Mouse (Mus musculus): Measurements from ENCODE around the gene Serbp1. TPM values are rescaled to one million over a fixed set of nuclear protein-coding genes. Genes with fewer than 3 reads are reported as not detected.

The Serbp1 gene
- total and polyA plus RNA-seq, 3 experiments = 53.6 to 227 (median 196) TPM

DNA sequence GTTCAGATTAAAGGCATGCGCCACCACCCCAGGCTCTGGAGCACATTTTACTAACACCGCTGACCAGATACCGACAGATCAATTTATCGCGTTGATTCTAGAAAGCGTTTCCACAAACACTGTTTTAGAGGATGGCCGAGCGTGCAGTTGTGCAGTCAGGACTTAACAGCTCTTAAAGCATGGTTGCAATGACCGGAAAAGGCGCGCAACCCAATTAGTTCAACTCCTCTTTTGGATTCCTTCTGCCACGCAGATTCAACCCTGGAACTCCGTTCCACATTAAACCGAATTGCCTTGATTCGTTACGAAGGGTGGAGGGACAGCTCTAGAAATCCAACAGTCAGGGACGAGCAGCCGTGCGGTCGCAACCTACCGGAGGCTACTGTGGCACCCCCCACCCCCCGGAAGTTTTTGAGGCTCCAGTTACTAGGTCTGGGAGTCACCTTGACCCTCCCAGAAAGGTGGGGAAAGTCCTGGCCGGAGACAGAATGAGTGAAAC is 28.2 kb downstream of the Serbp1 start:
- Histone ChIP-seq H3K36me3 (ENCODE audit: control insufficient read depth, insufficient read depth, low read length) (peaks cover 13% of the 10 kb centered on the region), H3K79me2 (replicated peaks; ENCODE audit: control insufficient read depth, insufficient read depth, low read length) (peaks cover 2% of the 10 kb centered on the region; the same call in 1 of the 2 replicates), H3K27me3 (ENCODE audit: control insufficient read depth, insufficient read depth, low read length) (no peaks in the 10 kb centered on the region), H3K9ac (ENCODE audit: low read depth, low read length) (peak overlapping the region; percentile 43), H3K27ac (peak overlapping the region; percentile 88), H3K4me1 (ENCODE audit: control insufficient read depth, insufficient read depth, low read length) (peaks cover 7% of the 10 kb centered on the region), H3K4me3 (peak overlapping the region; percentile 75)
- WGBS = under 1% methylated on average over 23 of the region's 23 CpGs
- TF ChIP-seq CTCF (IDR thresholded peaks at IDR 0.05) (no peak), EP300 (IDR thresholded peaks at IDR 0.05; ENCODE audit: insufficient read depth, low read depth, low read length) (no peak), POLR2A (IDR thresholded peaks at IDR 0.05; ENCODE audit: insufficient read depth, low read depth, low read length) (no peak)
- intact Hi-C loops (cut with DNase I) = loop anchor here (2.0 to 10.0 kb wide), 6 partner anchors 37 to 731 kb away; partner anchors contain the start of genes Gadd45a, Gng12 and Mad2l1
- no peak for DNase-seq

DNA sequence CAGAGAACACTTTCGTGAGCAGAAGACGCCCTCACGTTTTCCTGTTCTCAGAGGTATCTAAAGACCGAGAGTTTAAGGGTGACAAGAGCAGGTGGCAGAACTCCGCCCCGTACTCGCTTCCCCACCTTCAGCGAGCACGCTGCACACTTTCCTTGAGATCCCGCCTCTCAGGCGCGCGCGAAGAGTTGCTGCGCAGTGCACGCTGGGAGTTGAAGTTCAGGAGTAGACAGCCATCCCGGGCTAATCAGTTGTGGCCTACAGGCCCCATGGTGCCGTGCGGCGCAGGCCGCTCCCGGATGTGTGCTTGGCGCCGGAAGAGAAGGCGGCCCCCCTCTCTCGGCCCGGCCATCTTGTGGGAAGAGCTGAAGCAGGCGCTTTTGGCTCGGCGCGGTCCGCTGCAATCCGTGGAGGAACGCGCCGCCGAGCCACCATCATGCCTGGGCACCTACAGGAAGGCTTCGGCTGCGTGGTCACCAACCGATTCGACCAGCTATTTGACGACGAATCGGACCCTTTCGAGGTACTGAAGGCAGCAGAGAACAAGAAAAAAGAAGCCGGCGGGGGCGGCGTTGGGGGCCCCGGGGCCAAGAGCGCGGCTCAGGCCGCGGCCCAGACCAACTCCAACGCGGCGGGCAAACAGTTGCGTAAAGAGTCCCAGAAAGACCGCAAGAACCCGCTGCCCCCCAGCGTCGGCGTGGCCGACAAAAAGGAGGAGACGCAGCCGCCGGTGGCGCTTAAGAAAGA is 28.9 kb downstream of the Serbp1 start:
- intact Hi-C loops (cut with DNase I) = loop anchor here (2.0 to 10.0 kb wide), 6 partner anchors 38 to 732 kb away; partner anchors contain the start of genes Gadd45a, Gng12 and Mad2l1
- DNase-seq = peak; percentile 93 to 98
- peak overlapping the region; percentile 75 for H3K4me3 ChIP-seq
- peak overlapping the region; percentile 91 for H3K27ac ChIP-seq
- TF ChIP-seq POLR2A (IDR thresholded peaks at IDR 0.05; ENCODE audit: insufficient read depth, low read depth, low read length) (peak; percentile 88), CTCF (IDR thresholded peaks at IDR 0.05) (no peak), EP300 (IDR thresholded peaks at IDR 0.05; ENCODE audit: insufficient read depth, low read depth, low read length) (peak; percentile 54; the same call in 1 of the 2 replicates)
- H3K9ac ChIP-seq (ENCODE audit: low read depth, low read length) = peak overlapping the region; percentile 79
- H3K36me3 ChIP-seq (ENCODE audit: control insufficient read depth, insufficient read depth, low read length) = peaks cover 18% of the 10 kb centered on the region
- no peaks in the 10 kb centered on the region for H3K27me3 ChIP-seq (ENCODE audit: control insufficient read depth, insufficient read depth, low read length)
- peaks cover 7% of the 10 kb centered on the region for H3K4me1 ChIP-seq (ENCODE audit: control insufficient read depth, insufficient read depth, low read length)
- WGBS = under 1% methylated on average over 68 of the region's 68 CpGs
- H3K79me2 ChIP-seq (replicated peaks; ENCODE audit: control insufficient read depth, insufficient read depth, low read length) = peaks cover 2% of the 10 kb centered on the region; the same call in 1 of the 2 replicates

DNA sequence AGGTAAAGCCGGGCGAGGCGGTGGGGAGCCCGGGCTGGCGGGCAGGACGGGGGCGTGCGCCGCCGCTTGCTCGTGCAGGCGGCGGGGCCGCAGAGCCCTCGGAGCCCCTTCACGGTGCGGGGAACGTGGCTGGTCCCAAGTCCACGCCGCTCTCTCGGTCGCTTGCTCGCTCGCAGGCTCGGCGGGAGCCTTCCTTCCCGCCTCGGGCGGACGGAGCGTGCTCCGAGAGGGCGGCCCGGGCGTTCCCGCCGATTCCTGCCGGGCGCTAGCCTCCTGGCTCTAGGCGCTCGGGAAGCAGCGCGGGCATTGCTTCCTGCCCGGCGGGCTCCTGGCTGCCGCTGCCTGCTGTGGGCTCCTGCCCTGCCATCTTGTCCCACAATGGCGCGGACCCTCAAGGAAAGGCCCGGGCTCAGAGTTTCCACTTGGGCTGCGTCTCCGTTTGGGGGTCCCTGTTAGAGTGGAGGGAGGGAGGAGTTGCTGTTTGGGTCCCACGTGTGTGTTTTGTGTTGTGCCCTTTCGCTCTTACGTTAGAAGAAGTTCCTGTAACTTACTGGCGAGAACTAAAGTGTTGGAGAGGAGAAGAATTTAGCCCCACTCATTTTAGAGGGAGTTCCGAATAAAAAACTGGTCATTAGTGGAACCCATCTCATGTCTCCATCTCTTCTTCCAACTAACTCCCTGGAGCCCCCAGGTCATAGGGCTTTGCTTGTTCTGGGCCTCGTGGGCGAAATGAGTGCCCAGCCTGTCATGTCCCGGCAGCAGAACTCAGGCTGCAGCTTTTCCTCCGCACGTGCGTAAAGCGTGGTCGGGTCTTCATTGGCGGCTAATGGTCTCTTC is 29.6 kb downstream of the Serbp1 start:
- H3K27me3 ChIP-seq (ENCODE audit: control insufficient read depth, insufficient read depth, low read length) = no peaks in the 10 kb centered on the region
- no peak for TF ChIP-seq EP300 (IDR thresholded peaks at IDR 0.05; ENCODE audit: insufficient read depth, low read depth, low read length)
- no peak for TF ChIP-seq CTCF (IDR thresholded peaks at IDR 0.05)
- no peak for TF ChIP-seq POLR2A (IDR thresholded peaks at IDR 0.05; ENCODE audit: insufficient read depth, low read depth, low read length)
- H3K4me3 ChIP-seq = peak overlapping the region; percentile 75
- H3K27ac ChIP-seq = peak overlapping the region; percentile 91
- intact Hi-C loops (cut with DNase I) = loop anchor here (2.0 to 10.0 kb wide), 6 partner anchors 39 to 733 kb away; partner anchors contain the start of genes Gadd45a, Gng12 and Mad2l1
- H3K4me1 ChIP-seq (ENCODE audit: control insufficient read depth, insufficient read depth, low read length) = peaks cover 7% of the 10 kb centered on the region
- peak; percentile 34 to 68 for DNase-seq
- peak overlapping the region; percentile 79 for H3K9ac ChIP-seq (ENCODE audit: low read depth, low read length)
- H3K36me3 ChIP-seq (ENCODE audit: control insufficient read depth, insufficient read depth, low read length) = peaks cover 20% of the 10 kb centered on the region
- peaks cover 2% of the 10 kb centered on the region; the same call in 1 of the 2 replicates for H3K79me2 ChIP-seq (replicated peaks; ENCODE audit: control insufficient read depth, insufficient read depth, low read length)
- WGBS = under 1% methylated on average over 65 of the region's 65 CpGs

DNA sequence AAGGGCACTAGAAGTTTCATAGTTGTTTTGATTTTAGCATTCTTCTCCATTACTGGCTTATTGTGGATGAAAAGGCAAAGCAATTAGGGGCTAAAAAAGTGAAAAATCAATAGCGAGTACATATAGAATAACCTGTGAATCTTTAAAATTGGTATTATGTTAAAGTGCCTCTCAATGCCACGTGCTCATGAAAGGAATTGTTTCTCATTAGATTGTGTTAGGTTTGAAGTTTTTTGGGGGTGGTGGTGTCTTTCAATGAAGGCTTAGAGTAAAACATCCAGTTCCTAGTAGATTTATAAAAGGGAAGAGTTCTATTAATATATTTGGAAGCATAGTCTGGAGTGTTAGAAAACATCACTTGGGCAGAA is 30.3 kb downstream of the Serbp1 start:
- intact Hi-C loops (cut with DNase I) = loop anchor here (5.0 to 10.0 kb wide), 3 partner anchors 233 to 371 kb away; partner anchors contain the start of genes Gadd45a and Gng12
- TF ChIP-seq EP300 (IDR thresholded peaks at IDR 0.05; ENCODE audit: insufficient read depth, low read depth, low read length) (no peak), POLR2A (IDR thresholded peaks at IDR 0.05; ENCODE audit: insufficient read depth, low read depth, low read length) (no peak), CTCF (IDR thresholded peaks at IDR 0.05) (no peak)
- peak overlapping the region; percentile 91 for H3K27ac ChIP-seq
- no peaks in the 10 kb centered on the region for H3K27me3 ChIP-seq (ENCODE audit: control insufficient read depth, insufficient read depth, low read length)
- peaks cover 2% of the 10 kb centered on the region; the same call in 1 of the 2 replicates for H3K79me2 ChIP-seq (replicated peaks; ENCODE audit: control insufficient read depth, insufficient read depth, low read length)
- peaks cover 7% of the 10 kb centered on the region for H3K4me1 ChIP-seq (ENCODE audit: control insufficient read depth, insufficient read depth, low read length)
- 1% methylated on average over 2 of the region's 2 CpGs for WGBS
- no peak for DNase-seq
- H3K36me3 ChIP-seq (ENCODE audit: control insufficient read depth, insufficient read depth, low read length) = peaks cover 24% of the 10 kb centered on the region
- H3K9ac ChIP-seq (ENCODE audit: low read depth, low read length) = peak overlapping the region; percentile 79
- peak overlapping the region; percentile 75 for H3K4me3 ChIP-seq

DNA sequence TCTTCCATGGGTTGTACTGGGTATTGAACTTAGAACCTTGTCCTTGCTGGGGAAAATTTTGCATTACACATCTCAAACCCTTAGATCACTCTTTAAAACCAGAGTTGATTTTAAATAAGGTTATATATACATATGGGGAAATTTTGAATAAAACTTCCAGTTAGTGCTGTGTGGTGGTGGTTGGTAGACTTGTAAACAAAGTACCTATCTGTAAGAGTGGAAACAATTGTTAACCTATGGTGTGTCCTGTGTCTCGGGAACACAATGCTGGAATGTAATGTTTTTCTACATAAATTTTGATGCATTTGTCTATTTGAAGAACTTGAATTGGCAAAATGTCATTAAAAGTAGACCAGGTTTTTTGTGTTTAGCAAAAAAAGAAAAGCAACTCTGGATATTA is 31.0 kb downstream of the Serbp1 start:
- Histone ChIP-seq H3K27me3 (ENCODE audit: control insufficient read depth, insufficient read depth, low read length) (no peaks in the 10 kb centered on the region), H3K4me3 (peak overlapping the region; percentile 75; the same call in 1 of the 2 replicates), H3K36me3 (ENCODE audit: control insufficient read depth, insufficient read depth, low read length) (peaks cover 28% of the 10 kb centered on the region), H3K79me2 (replicated peaks; ENCODE audit: control insufficient read depth, insufficient read depth, low read length) (peaks cover 2% of the 10 kb centered on the region), H3K9ac (ENCODE audit: low read depth, low read length) (no peak overlapping the region), H3K27ac (no peak overlapping the region), H3K4me1 (ENCODE audit: control insufficient read depth, insufficient read depth, low read length) (peaks cover 7% of the 10 kb centered on the region)
- WGBS = 31% methylated on average over 1 of the region's 1 CpGs
- DNase-seq = no peak
- intact Hi-C loops (cut with DNase I) = loop anchor here (5.0 to 10.0 kb wide), 3 partner anchors 234 to 372 kb away; partner anchors contain the start of genes Gadd45a and Gng12
- TF ChIP-seq CTCF (IDR thresholded peaks at IDR 0.05) (no peak), EP300 (IDR thresholded peaks at IDR 0.05; ENCODE audit: insufficient read depth, low read depth, low read length) (no peak), POLR2A (IDR thresholded peaks at IDR 0.05; ENCODE audit: insufficient read depth, low read depth, low read length) (no peak)

Data from heart, adult 2 months (tissue).